ENCODE assay signal across 6 mouse cellular contexts in genomic region chr5:97009140-97009539, GRCm38 (mm10). TPM values are rescaled to one million over a fixed set of nuclear protein-coding genes. Genes with fewer than 3 reads are reported as not detected.
DNase-seq lines count a peak whose midpoint lies in the region; ATAC-seq and TF ChIP-seq lines count a peak whose summit lies in the region.
"Not testable (repeated sequence)": the region's sequence is repeated elsewhere in the genome, so short reads cannot be mapped to it uniquely, and the experiment has no call there.

No protein-coding gene starts in this region.

- not testable (repeated sequence) for H3K27ac ChIP-seq in CH12.LX (ENCODE audit: insufficient read depth, low read depth); intestine, embryonic 14.5 days (ENCODE audit: low read depth)
- peak overlapping the region; percentile 84 for H3K27ac ChIP-seq in liver, embryonic 14.5 days

- H3K79me2 ChIP-seq in CH12.LX (replicated peaks; ENCODE audit: control insufficient read depth, extremely low read depth, insufficient read depth, poor library complexity, severe bottlenecking): peaks cover 67% of the 10 kb centered on the region

- H3K4me1 ChIP-seq in CH12.LX (ENCODE audit: control insufficient read depth in 1 of 2, insufficient read depth in 2 of 2): peaks cover 9 to 23% of the 10 kb centered on the region in 2 experiments
- H3K4me1 ChIP-seq in intestine, embryonic 14.5 days (replicated peaks; ENCODE audit: control insufficient read depth, insufficient read depth, low read length): peaks cover 13% of the 10 kb centered on the region
- peaks cover 67 to 71% of the 10 kb centered on the region in 2 experiments for H3K4me1 ChIP-seq in liver, embryonic 14.5 days (replicated peaks; ENCODE audit: control insufficient read depth in 2 of 2, insufficient read depth in 2 of 2, low read length in 1 of 2)

- dilution Hi-C loops in CH12.LX (cut with MboI; ENCODE audit: extremely low pct_ligation_motif_present, extremely low pct_unique_long_range_greater_than_20kb, low sequenced_read_pairs): not testable (repeated sequence)

- not testable (repeated sequence) for H3K27me3 ChIP-seq in CH12.LX (replicated peaks); intestine, embryonic 14.5 days (replicated peaks; ENCODE audit: control insufficient read depth, insufficient read depth, low read length); liver, embryonic 14.5 days (ENCODE audit: control insufficient read depth, insufficient read depth, low read length)

- DNase-seq in CH12.LX (ENCODE audit: extremely low read depth); liver, embryonic 14.5 days (ENCODE audit: low read depth in 3 of 3, low spot score in 3 of 3): not testable (repeated sequence)
- DNase-seq in intestine, embryonic 14.5 days (ENCODE audit: low spot score): peak; percentile 38

- TF ChIP-seq POLR2A in CH12.LX (IDR thresholded peaks at IDR 0.05; ENCODE audit: low read depth, low read length): not testable (repeated sequence)

- peak; percentile 44 for ATAC-seq in activated CD4-positive, CD25-positive, alpha-beta regulatory T cell, adult 4 months
- peak; percentile 49 for ATAC-seq in granulocyte monocyte progenitor cell, adult 5-6 weeks (replicated peaks; ENCODE audit: poor library complexity, severe bottlenecking)
- not testable (repeated sequence) for ATAC-seq in intestine, embryonic 14.5 days (replicated peaks; ENCODE audit: low FRiP score, low TSS enrichment, low read depth); liver, embryonic 14.5 days (ENCODE audit: insufficient read depth)
- ATAC-seq in megakaryocyte, adult 5-6 weeks (ENCODE audit: poor library complexity, severe bottlenecking): peak; percentile 58; the same call in 1 of the 2 replicates

- H3K9me3 ChIP-seq in CH12.LX (replicated peaks; ENCODE audit: low read length); intestine, embryonic 14.5 days (ENCODE audit: control insufficient read depth, low read length); liver, embryonic 14.5 days (ENCODE audit: control insufficient read depth, low read length): not testable (repeated sequence)

- H3K36me3 ChIP-seq in CH12.LX (replicated peaks in 1 of 2; ENCODE audit: control insufficient read depth in 1 of 2, insufficient read depth in 1 of 2, low read length in 1 of 2): peaks cover 0 to 14% of the 10 kb centered on the region in 2 experiments
- H3K36me3 ChIP-seq in intestine, embryonic 14.5 days (ENCODE audit: control insufficient read depth, insufficient read depth, low read length): not testable (repeated sequence)
- H3K36me3 ChIP-seq in liver, embryonic 14.5 days (replicated peaks; ENCODE audit: control insufficient read depth, insufficient read depth, low read depth): peaks cover 12% of the 10 kb centered on the region

- peak overlapping the region; percentile 70 for H3K4me2 ChIP-seq in CH12.LX (ENCODE audit: insufficient read depth, low read depth, poor library complexity, severe bottlenecking)
- not testable (repeated sequence) for H3K4me2 ChIP-seq in intestine, embryonic 14.5 days (ENCODE audit: low read length)
- H3K4me2 ChIP-seq in liver, embryonic 14.5 days (ENCODE audit: low read depth): peak overlapping the region; percentile 85

- TF ChIP-seq EP300 in CH12.LX (IDR thresholded peaks at IDR 0.05; ENCODE audit: low read length); liver, embryonic 14.5 days (IDR thresholded peaks at IDR 0.05; ENCODE audit: low read depth): not testable (repeated sequence)

- not testable (repeated sequence) for H3K9ac ChIP-seq in CH12.LX (ENCODE audit: insufficient read depth, low read depth); intestine, embryonic 14.5 days (ENCODE audit: low read length)
- H3K9ac ChIP-seq in liver, embryonic 14.5 days (replicated peaks): peak overlapping the region; percentile 52

- H3K4me3 ChIP-seq in CH12.LX (replicated peaks in 1 of 3; ENCODE audit: low read depth in 2 of 3, low read length in 2 of 3, poor library complexity in 1 of 3); intestine, embryonic 14.5 days (ENCODE audit: low read depth, low read length): not testable (repeated sequence)
- peak overlapping the region; percentile 26 to 45; a peak in 3 of 4 replicates for H3K4me3 ChIP-seq in liver, embryonic 14.5 days (ENCODE audit: insufficient read depth in 1 of 2, low read depth in 2 of 2, low read length in 2 of 2)

- in situ Hi-C loops in CH12.LX (cut with MboI; ENCODE audit: low pct_ligation_motif_present, low pct_unique_long_range_greater_than_20kb, low sequenced_read_pairs): not testable (repeated sequence)

- 91% methylated on average over 10 of the region's 10 CpGs for WGBS in intestine, embryonic 14.5 days
- 52% methylated on average over 10 of the region's 10 CpGs for WGBS in liver, embryonic 14.5 days (ENCODE audit: insufficient replicate concordance)

- TF ChIP-seq RAD21 in CH12.LX (IDR thresholded peaks at IDR 0.05; ENCODE audit: low read depth, low read length): not testable (repeated sequence)

- not testable (repeated sequence) for TF ChIP-seq CTCF in CH12.LX (conservative IDR thresholded peaks at IDR 0.05 in 1 of 2, IDR thresholded peaks at IDR 0.05 in 1 of 2; ENCODE audit: low read depth in 2 of 2, low read length in 2 of 2); liver, embryonic 14.5 days (IDR thresholded peaks at IDR 0.05; ENCODE audit: low read depth)

RNA-seq across cellular contexts. Expression of gene Bmp2k, which starts 11.7 kb away (rescaled TPM):
- total RNA-seq in CH12.LX (2012; rRNA removed) (8.9 and 9.7 TPM in 2 replicates), CH12.LX (2014; rRNA removed) (9.1 and 9.6 TPM in 2 replicates)
- 7.5 and 7.9 TPM in 2 replicates for polyA plus RNA-seq in CH12.LX (2012; ENCODE audit: insufficient read length, low read depth)
- 10 to 100 TPM in 1 of 2 experiments, 1 to 10 TPM in 1; 8.3 to 19.3 TPM for polyA plus RNA-seq in activated CD4-positive, CD25-positive, alpha-beta regulatory T cell, adult 4 months (2017; shearing (Covaris generic))
- 23.5 and 25.2 TPM in 2 replicates for total RNA-seq in granulocyte monocyte progenitor cell, adult 5-6 weeks (2014; fragmentation: Nextera tagmentation)
- total RNA-seq in granulocyte monocyte progenitor cell, adult 5-6 weeks (2017): 16.2 and 18.1 TPM in 2 replicates
- 14.7 and 15.7 TPM in 2 replicates for polyA plus RNA-seq in intestine, embryonic 14.5 days (2014; fragmentation: Nextera tagmentation; extraction: Ambion mirVana)
- polyA plus RNA-seq in liver, embryonic 14.5 days (2012; rRNA removed): 10.6 and 14.0 TPM in 2 replicates
- polyA plus RNA-seq in liver, embryonic 14.5 days (2014; fragmentation: Nextera tagmentation; extraction: Ambion mirVana): 30.2 and 34.3 TPM in 2 replicates
- 67.8 and 74.8 TPM in 2 replicates for total RNA-seq in megakaryocyte, adult 5-6 weeks (2015)
- total RNA-seq in megakaryocyte, adult 5-6 weeks (2017): 33.7 and 43.9 TPM in 2 replicates
